Mouse (Mus musculus): ENCODE results near the gene Gm39653.
"Not testable (repeated sequence)": the region's sequence is repeated elsewhere in the genome, so short reads cannot be mapped to it uniquely, and the experiment has no call there.

Gm39653 gene

GRCm38 (mm10) chr1:63615668-63616067, at the start of gene Gm39653:
TSS of gene Gm39653 (plus strand) at chr1:63615968.
- no peak for DNase-seq

- no peak for DNase-seq
Measured at GRCm38 (mm10) chr1:63566501-63566900, 49.3 kb upstream of the Gm39653 start.

GRCm38 (mm10) chr1:63567031-63567430, 48.7 kb upstream of the Gm39653 start:
- no peak for DNase-seq

GRCm38 (mm10) chr1:63572229-63572628, 43.5 kb upstream of the Gm39653 start:
- no peak for DNase-seq

- DNase-seq: peak; percentile 80
Measured at GRCm38 (mm10) chr1:63573432-63573831, 42.3 kb upstream of the Gm39653 start.

- DNase-seq: no peak
Measured at GRCm38 (mm10) chr1:63573864-63574611, 41.7 kb upstream of the Gm39653 start.

- DNase-seq: no peak
Measured at GRCm38 (mm10) chr1:63576803-63577202, 39.0 kb upstream of the Gm39653 start.

GRCm38 (mm10) chr1:63579153-63579552, 36.6 kb upstream of the Gm39653 start:
- DNase-seq: no peak

- DNase-seq: no peak
Measured at GRCm38 (mm10) chr1:63586869-63587268, 28.9 kb upstream of the Gm39653 start.

- no peak for DNase-seq
Measured at GRCm38 (mm10) chr1:63603870-63604500, 11.8 kb upstream of the Gm39653 start.

- no peak for DNase-seq
Measured at GRCm38 (mm10) chr1:63609613-63610012, 6.2 kb upstream of the Gm39653 start.

GRCm38 (mm10) chr1:63614594-63614993, 1.2 kb upstream of the Gm39653 start:
- DNase-seq: peak; percentile 77

GRCm38 (mm10) chr1:63628211-63628610, 12.4 kb downstream of the Gm39653 start:
- DNase-seq: peak; percentile 27

- DNase-seq: not testable (repeated sequence)
Measured at GRCm38 (mm10) chr1:63630390-63630789, 14.6 kb downstream of the Gm39653 start.

GRCm38 (mm10) chr1:63639921-63640320, 24.2 kb downstream of the Gm39653 start:
- DNase-seq: no peak

GRCm38 (mm10) chr1:63658016-63658415, 42.2 kb downstream of the Gm39653 start:
- DNase-seq: peak; percentile 80

GRCm38 (mm10) chr1:63659591-63659990, 43.8 kb downstream of the Gm39653 start:
- peak; percentile 87 for DNase-seq

- DNase-seq: no peak
Measured at GRCm38 (mm10) chr1:63666089-63666488, 50.3 kb downstream of the Gm39653 start.

GRCm38 (mm10) chr1:63667201-63667948, 51.6 kb downstream of the Gm39653 start:
- DNase-seq: no peak

GRCm38 (mm10) chr1:63667949-63668851, 52.4 kb downstream of the Gm39653 start:
- peak; percentile 18 for DNase-seq

- DNase-seq: peak; percentile 71
Measured at GRCm38 (mm10) chr1:63668852-63669160, 53.0 kb downstream of the Gm39653 start.

Measured in embryo, embryonic 11 days (tissue).